Comparison of ENCODE assay signal across 8 mouse cellular contexts in genomic region chr19:32466478-32466877, GRCm38 (mm10). TPM values are rescaled to one million over a fixed set of nuclear protein-coding genes. Genes with fewer than 3 reads are reported as not detected.
DNase-seq lines count a peak whose midpoint lies in the region; ATAC-seq and TF ChIP-seq lines count a peak whose summit lies in the region.

Gene Rpl9-ps6, minus strand, starts transcription at chr19:32466578.

- no peak within 1 kb of the TSS for H3K4me2 ChIP-seq in lung, postnatal 0 days (replicated peaks; ENCODE audit: low read depth, low read length)
- no peak within 1 kb of the TSS for H3K4me2 ChIP-seq in forebrain, embryonic 13.5 days
- no peak within 1 kb of the TSS for H3K4me2 ChIP-seq in liver, embryonic 12.5 days

- no peaks in the 10 kb centered on the region for H3K4me1 ChIP-seq in lung, postnatal 0 days (ENCODE audit: insufficient read depth, low read depth, low read length)
- no peaks in the 10 kb centered on the region; the same call in 1 of the 2 replicates for H3K4me1 ChIP-seq in lung, adult 2 months (ENCODE audit: control insufficient read depth, insufficient read depth, low read length)
- H3K4me1 ChIP-seq in forebrain, embryonic 13.5 days: no peaks in the 10 kb centered on the region
- no peaks in the 10 kb centered on the region for H3K4me1 ChIP-seq in hindbrain, embryonic 10.5 days (replicated peaks)
- H3K4me1 ChIP-seq in liver, embryonic 12.5 days: peaks cover 25% of the 10 kb centered on the region

- H3K9ac ChIP-seq in lung, postnatal 0 days (replicated peaks; ENCODE audit: low read depth): no peak within 1 kb of the TSS
- H3K9ac ChIP-seq in forebrain, embryonic 13.5 days: no peak within 1 kb of the TSS
- H3K9ac ChIP-seq in liver, embryonic 12.5 days: no peak within 1 kb of the TSS

- no peaks in the 10 kb centered on the region for H3K36me3 ChIP-seq in lung, postnatal 0 days (ENCODE audit: insufficient read depth, low read length)
- H3K36me3 ChIP-seq in forebrain, embryonic 13.5 days (ENCODE audit: poor library complexity, severe bottlenecking): no peaks in the 10 kb centered on the region
- H3K36me3 ChIP-seq in hindbrain, embryonic 10.5 days: no peaks in the 10 kb centered on the region
- no peaks in the 10 kb centered on the region for H3K36me3 ChIP-seq in liver, embryonic 12.5 days

- H3K4me3 ChIP-seq in lung, postnatal 0 days (ENCODE audit: low read depth, low read length): no peak within 1 kb of the TSS
- H3K4me3 ChIP-seq in lung, adult 2 months (replicated peaks; ENCODE audit: extremely low read depth, low read depth, low read length): no peak within 1 kb of the TSS
- H3K4me3 ChIP-seq in forebrain, embryonic 13.5 days: no peak within 1 kb of the TSS
- no peak within 1 kb of the TSS for H3K4me3 ChIP-seq in hindbrain, embryonic 10.5 days
- H3K4me3 ChIP-seq in liver, embryonic 12.5 days: no peak within 1 kb of the TSS

- no peak within 1 kb of the TSS for H3K27ac ChIP-seq in lung, postnatal 0 days (ENCODE audit: low read length)
- H3K27ac ChIP-seq in forebrain, embryonic 13.5 days: no peak within 1 kb of the TSS
- H3K27ac ChIP-seq in hindbrain, embryonic 10.5 days: no peak within 1 kb of the TSS
- H3K27ac ChIP-seq in liver, embryonic 12.5 days: no peak within 1 kb of the TSS

- TF ChIP-seq POLR2A in lung, adult 2 months (IDR thresholded peaks at IDR 0.05; ENCODE audit: borderline replicate concordance, extremely low read depth, low read depth, low read length): no peak

- TF ChIP-seq EP300 in lung, postnatal 0 days (IDR thresholded peaks at IDR 0.05): no peak

- no peaks in the 10 kb centered on the region for H3K27me3 ChIP-seq in lung, postnatal 0 days (replicated peaks; ENCODE audit: insufficient read depth, low read length)
- H3K27me3 ChIP-seq in forebrain, embryonic 13.5 days: no peaks in the 10 kb centered on the region
- H3K27me3 ChIP-seq in hindbrain, embryonic 10.5 days (ENCODE audit: insufficient read depth, poor library complexity, severe bottlenecking): no peaks in the 10 kb centered on the region
- H3K27me3 ChIP-seq in liver, embryonic 12.5 days (replicated peaks): no peaks in the 10 kb centered on the region

- H3K9me3 ChIP-seq in lung, postnatal 0 days (ENCODE audit: low read length): no peaks in the 10 kb centered on the region
- no peaks in the 10 kb centered on the region for H3K9me3 ChIP-seq in forebrain, embryonic 13.5 days (replicated peaks)
- no peaks in the 10 kb centered on the region for H3K9me3 ChIP-seq in hindbrain, embryonic 10.5 days
- H3K9me3 ChIP-seq in liver, embryonic 12.5 days (replicated peaks): no peaks in the 10 kb centered on the region

- TF ChIP-seq CTCF in lung, postnatal 0 days (IDR thresholded peaks at IDR 0.05): no peak
- TF ChIP-seq CTCF in lung, adult 2 months (IDR thresholded peaks at IDR 0.05; ENCODE audit: insufficient read depth, low read length): no peak

- ATAC-seq in lung, postnatal 0 days: no peak
- no peak for ATAC-seq in forebrain, embryonic 13.5 days
- no peak for ATAC-seq in liver, embryonic 12.5 days

- WGBS in lung, postnatal 0 days: 76% methylated on average over 5 of the region's 6 CpGs
- WGBS in lung, adult 2 months: 65% methylated on average over 6 of the region's 6 CpGs
- 87% methylated on average over 6 of the region's 6 CpGs for WGBS in forebrain, embryonic 13.5 days
- whole genome bisulfite sequencing in hindbrain, embryonic 10.5 days: 87% methylated on average over 6 of the region's 6 CpGs
- 65% methylated on average over 6 of the region's 6 CpGs for WGBS in liver, embryonic 12.5 days (ENCODE audit: insufficient replicate concordance)

- DNase-seq in lung, postnatal 0 days (ENCODE audit: low spot score): no peak
- no peak for DNase-seq in lung, adult 2 months
- DNase-seq in hindbrain, embryonic 10.5 days (ENCODE audit: low spot score): no peak
- DNase-seq in natural killer cell, adult 2 months (ENCODE audit: low spot score in 2 of 2): no peak
- no peak for DNase-seq in urinary bladder, postnatal 36 days (ENCODE audit: low spot score in 2 of 2)
- DNase-seq in thymus, postnatal 4 days: no peak

RNA-seq across cellular contexts. Expression of gene Rpl9-ps6, which starts in this region (rescaled TPM):
- polyA plus RNA-seq in lung, postnatal 0 days (2015; fragmentation: Nextera tagmentation; extraction: Ambion mirVana): 82.1 and 83.8 TPM in 2 replicates
- 2.7 and 7.2 TPM in 2 replicates for polyA plus RNA-seq in lung, adult 2 months (2012; rRNA removed)
- polyA plus RNA-seq in forebrain, embryonic 13.5 days (2015; fragmentation: Nextera tagmentation; extraction: Ambion mirVana): 98.9 and 101 TPM in 2 replicates
- 54.2 and 59.2 TPM in 2 replicates for polyA plus RNA-seq in hindbrain, embryonic 10.5 days (2016; fragmentation: Nextera tagmentation; extraction: Ambion mirVana)
- polyA plus RNA-seq in liver, embryonic 12.5 days (2016; fragmentation: Nextera tagmentation; extraction: Ambion mirVana): 72.7 and 75.0 TPM in 2 replicates
